Mouse (Mus musculus) ES-Bruce4 (cell line): Measurements from ENCODE around the gene Zbtb11.
"Not testable (repeated sequence)": the region's sequence is repeated elsewhere in the genome, so short reads cannot be mapped to it uniquely, and the experiment has no call there.

Experiments used
- CTCF ChIP-seq: IDR thresholded peaks from one replicate; pipeline ENCODE4 v1.8.1; 2011; ENCODE audit warnings: low read depth, low read length
- POLR2A ChIP-seq: IDR thresholded peaks from one replicate; pipeline ENCODE4 v1.8.1; 2011; ENCODE audit warnings: low read length; ENCODE audit not compliant: insufficient read depth

DNA sequence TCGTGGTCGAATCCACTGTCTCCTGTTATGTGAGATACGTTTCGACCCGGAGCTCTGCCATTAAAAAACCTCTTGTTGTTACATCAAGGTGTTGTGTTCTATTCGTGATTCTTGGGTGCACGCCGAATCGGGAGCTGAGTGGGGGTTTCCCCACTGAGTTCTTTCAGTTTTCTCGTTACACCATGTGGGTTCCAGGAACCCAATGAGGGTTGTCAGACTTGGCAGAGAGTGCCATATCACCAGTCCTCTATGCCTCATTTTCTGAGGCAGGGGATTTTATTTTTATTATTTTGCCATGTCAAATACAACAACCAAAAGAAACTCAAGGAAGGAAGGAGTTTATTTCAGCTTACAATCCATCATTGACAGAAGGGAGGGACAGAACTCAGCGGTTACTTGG lies 10.6 kb upstream of the Zbtb11 start:
- not testable (repeated sequence) for TF ChIP-seq CTCF, POLR2A
